ENCODE assay signal across 8 mouse cellular contexts in genomic region chr17:80291148-80291547, GRCm38 (mm10). TPM values are rescaled to one million over a fixed set of nuclear protein-coding genes. Genes with fewer than 3 reads are reported as not detected.
DNase-seq lines count a peak whose midpoint lies in the region; ATAC-seq and TF ChIP-seq lines count a peak whose summit lies in the region.

No protein-coding gene starts in this region.

- H3K27me3 ChIP-seq in forebrain, embryonic 13.5 days: no peaks in the 10 kb centered on the region
- H3K27me3 ChIP-seq in forebrain, embryonic 10.5 days (ENCODE audit: poor library complexity, severe bottlenecking): no peaks in the 10 kb centered on the region
- no peaks in the 10 kb centered on the region for H3K27me3 ChIP-seq in hindbrain, postnatal 0 days (ENCODE audit: insufficient read depth, low read length)
- H3K27me3 ChIP-seq in lung, postnatal 0 days (replicated peaks; ENCODE audit: insufficient read depth, low read length): no peaks in the 10 kb centered on the region
- H3K27me3 ChIP-seq in midbrain, embryonic 16.5 days (ENCODE audit: control insufficient read depth, insufficient read depth, low read depth, low read length): no peaks in the 10 kb centered on the region

- no peak overlapping the region for H3K9ac ChIP-seq in forebrain, embryonic 13.5 days
- no peak overlapping the region for H3K9ac ChIP-seq in hindbrain, postnatal 0 days (replicated peaks; ENCODE audit: low read length)
- H3K9ac ChIP-seq in lung, postnatal 0 days (replicated peaks; ENCODE audit: low read depth): no peak overlapping the region
- H3K9ac ChIP-seq in midbrain, embryonic 16.5 days (ENCODE audit: low read depth, low read length): no peak overlapping the region

- H3K4me2 ChIP-seq in forebrain, embryonic 13.5 days: no peak overlapping the region
- no peak overlapping the region for H3K4me2 ChIP-seq in hindbrain, postnatal 0 days (ENCODE audit: low read depth, low read length)
- H3K4me2 ChIP-seq in lung, postnatal 0 days (replicated peaks; ENCODE audit: low read depth, low read length): no peak overlapping the region
- H3K4me2 ChIP-seq in midbrain, embryonic 16.5 days (ENCODE audit: low read length): no peak overlapping the region

- no peaks in the 10 kb centered on the region for H3K36me3 ChIP-seq in forebrain, embryonic 13.5 days (ENCODE audit: poor library complexity, severe bottlenecking)
- no peaks in the 10 kb centered on the region for H3K36me3 ChIP-seq in forebrain, embryonic 10.5 days (replicated peaks)
- H3K36me3 ChIP-seq in hindbrain, postnatal 0 days (ENCODE audit: insufficient read depth, low read length): no peaks in the 10 kb centered on the region
- H3K36me3 ChIP-seq in lung, postnatal 0 days (ENCODE audit: insufficient read depth, low read length): no peaks in the 10 kb centered on the region
- no peaks in the 10 kb centered on the region for H3K36me3 ChIP-seq in midbrain, embryonic 16.5 days (ENCODE audit: control insufficient read depth, insufficient read depth, low read length)

- peak; percentile 25; the same call in 1 of the 2 replicates for ATAC-seq in forebrain, embryonic 13.5 days
- ATAC-seq in hindbrain, postnatal 0 days: peak; percentile 28; the same call in 1 of the 2 replicates
- ATAC-seq in lung, postnatal 0 days: no peak
- ATAC-seq in midbrain, embryonic 16.5 days: no peak

- no peak for TF ChIP-seq EP300 in lung, postnatal 0 days (IDR thresholded peaks at IDR 0.05)

- TF ChIP-seq CTCF in hindbrain, postnatal 0 days (IDR thresholded peaks at IDR 0.05; ENCODE audit: low read depth): peak; percentile 85
- peak; percentile 81 for TF ChIP-seq CTCF in lung, postnatal 0 days (IDR thresholded peaks at IDR 0.05)

- H3K9me3 ChIP-seq in forebrain, embryonic 13.5 days (replicated peaks): no peaks in the 10 kb centered on the region
- no peaks in the 10 kb centered on the region for H3K9me3 ChIP-seq in forebrain, embryonic 10.5 days
- H3K9me3 ChIP-seq in hindbrain, postnatal 0 days (ENCODE audit: low read length): no peaks in the 10 kb centered on the region
- no peaks in the 10 kb centered on the region for H3K9me3 ChIP-seq in lung, postnatal 0 days (ENCODE audit: low read length)
- no peaks in the 10 kb centered on the region for H3K9me3 ChIP-seq in midbrain, embryonic 16.5 days (replicated peaks; ENCODE audit: control insufficient read depth, low read length, poor library complexity, severe bottlenecking)

- H3K4me1 ChIP-seq in forebrain, embryonic 13.5 days: peaks cover 15% of the 10 kb centered on the region
- peaks cover 16% of the 10 kb centered on the region for H3K4me1 ChIP-seq in forebrain, embryonic 10.5 days
- H3K4me1 ChIP-seq in hindbrain, postnatal 0 days (ENCODE audit: insufficient read depth, low read length): no peaks in the 10 kb centered on the region
- no peaks in the 10 kb centered on the region for H3K4me1 ChIP-seq in lung, postnatal 0 days (ENCODE audit: insufficient read depth, low read depth, low read length)
- H3K4me1 ChIP-seq in midbrain, embryonic 16.5 days (ENCODE audit: control insufficient read depth, insufficient read depth, low read length): peaks cover 11% of the 10 kb centered on the region

- WGBS in forebrain, embryonic 13.5 days: 18% methylated on average over 2 of the region's 2 CpGs
- 25% methylated on average over 2 of the region's 2 CpGs for WGBS in forebrain, embryonic 10.5 days
- WGBS in hindbrain, postnatal 0 days: 22% methylated on average over 2 of the region's 2 CpGs
- WGBS in lung, postnatal 0 days: 5% methylated on average over 2 of the region's 2 CpGs
- WGBS in midbrain, embryonic 16.5 days: 26% methylated on average over 2 of the region's 2 CpGs

- H3K27ac ChIP-seq in forebrain, embryonic 13.5 days: no peak overlapping the region
- no peak overlapping the region for H3K27ac ChIP-seq in forebrain, embryonic 10.5 days
- H3K27ac ChIP-seq in hindbrain, postnatal 0 days: no peak overlapping the region
- H3K27ac ChIP-seq in lung, postnatal 0 days (ENCODE audit: low read length): no peak overlapping the region
- no peak overlapping the region for H3K27ac ChIP-seq in midbrain, embryonic 16.5 days (ENCODE audit: low read length)

- H3K4me3 ChIP-seq in forebrain, embryonic 13.5 days: no peak overlapping the region
- no peak overlapping the region for H3K4me3 ChIP-seq in forebrain, embryonic 10.5 days
- H3K4me3 ChIP-seq in hindbrain, postnatal 0 days (ENCODE audit: low read length): no peak overlapping the region
- H3K4me3 ChIP-seq in lung, postnatal 0 days (ENCODE audit: low read depth, low read length): no peak overlapping the region
- no peak overlapping the region for H3K4me3 ChIP-seq in midbrain, embryonic 16.5 days (ENCODE audit: low read depth, low read length)

- no peak for DNase-seq in forebrain, embryonic 10.5 days (ENCODE audit: extremely low spot score, low spot score)
- peak; percentile 55 for DNase-seq in right cerebral cortex, adult 18-20 months
- no peak for DNase-seq in right cerebral cortex, postnatal 14 days
- DNase-seq in c-Kit-positive CD71-positive TER-119-negative erythroid progenitor cells, embryonic 14.5 days (ENCODE audit: low read depth): peak; percentile 61
- DNase-seq in hindbrain, postnatal 0 days (ENCODE audit: low spot score): peak; percentile 86
- peak; percentile 81 for DNase-seq in lung, postnatal 0 days (ENCODE audit: low spot score)

RNA-seq across cellular contexts. Expression of gene Dhx57, which starts 0.9 kb away (rescaled TPM):
- polyA plus RNA-seq in forebrain, embryonic 13.5 days (2015; fragmentation: Nextera tagmentation; extraction: Ambion mirVana): 28.6 and 32.0 TPM in 2 replicates
- polyA plus RNA-seq in forebrain, embryonic 10.5 days (2016; fragmentation: Nextera tagmentation; extraction: Ambion mirVana): 15.0 and 16.3 TPM in 2 replicates
- total RNA-seq in hindbrain, postnatal 0 days (2014; rRNA removed): 51.2 and 54.3 TPM in 2 replicates
- polyA plus RNA-seq in hindbrain, postnatal 0 days (2015; fragmentation: Nextera tagmentation; extraction: Ambion mirVana): 30.0 and 31.5 TPM in 2 replicates
- 4.2 and 5.7 TPM in 2 replicates for polyA plus RNA-seq in lung, postnatal 0 days (2015; fragmentation: Nextera tagmentation; extraction: Ambion mirVana)
- polyA plus RNA-seq in midbrain, embryonic 16.5 days (2015; fragmentation: Nextera tagmentation; extraction: Ambion mirVana): 57.0 and 59.4 TPM in 2 replicates

RNA-seq across cellular contexts. Expression of gene Morn2, which starts 1.1 kb away (rescaled TPM):
- 49.0 and 51.0 TPM in 2 replicates for polyA plus RNA-seq in forebrain, embryonic 13.5 days (2015; fragmentation: Nextera tagmentation; extraction: Ambion mirVana)
- 31.4 and 35.1 TPM in 2 replicates for polyA plus RNA-seq in forebrain, embryonic 10.5 days (2016; fragmentation: Nextera tagmentation; extraction: Ambion mirVana)
- 13.4 and 17.1 TPM in 2 replicates for total RNA-seq in hindbrain, postnatal 0 days (2014; rRNA removed)
- 54.5 and 56.3 TPM in 2 replicates for polyA plus RNA-seq in hindbrain, postnatal 0 days (2015; fragmentation: Nextera tagmentation; extraction: Ambion mirVana)
- polyA plus RNA-seq in lung, postnatal 0 days (2015; fragmentation: Nextera tagmentation; extraction: Ambion mirVana): 12.5 and 13.2 TPM in 2 replicates
- 48.7 and 48.8 TPM in 2 replicates for polyA plus RNA-seq in midbrain, embryonic 16.5 days (2015; fragmentation: Nextera tagmentation; extraction: Ambion mirVana)

RNA-seq across cellular contexts. Expression of gene Arhgef33, which starts 16.1 kb away (rescaled TPM):
- polyA plus RNA-seq in forebrain, embryonic 13.5 days (2015; fragmentation: Nextera tagmentation; extraction: Ambion mirVana): 0.65 and 0.96 TPM in 2 replicates
- polyA plus RNA-seq in forebrain, embryonic 10.5 days (2016; fragmentation: Nextera tagmentation; extraction: Ambion mirVana): 0.20 and 0.97 TPM in 2 replicates
- 28.4 and 38.2 TPM in 2 replicates for total RNA-seq in hindbrain, postnatal 0 days (2014; rRNA removed)
- polyA plus RNA-seq in hindbrain, postnatal 0 days (2015; fragmentation: Nextera tagmentation; extraction: Ambion mirVana): 9.0 and 11.1 TPM in 2 replicates
- 1.0 and 1.2 TPM in 2 replicates for polyA plus RNA-seq in lung, postnatal 0 days (2015; fragmentation: Nextera tagmentation; extraction: Ambion mirVana)
- 0.92 and 2.2 TPM in 2 replicates for polyA plus RNA-seq in midbrain, embryonic 16.5 days (2015; fragmentation: Nextera tagmentation; extraction: Ambion mirVana)

Comparison
In these comparisons a context has a peak if more than half of its experiments do, and no peak if none do; other contexts are left out.
1. DNase-seq: peak in right cerebral cortex, adult 18-20 months (single experiment), c-Kit-positive CD71-positive TER-119-negative erythroid progenitor cells, embryonic 14.5 days (single experiment), hindbrain, postnatal 0 days (single experiment) and lung, postnatal 0 days (single experiment); none in forebrain, embryonic 10.5 days (single experiment) and right cerebral cortex, postnatal 14 days (single experiment).
2. ATAC-seq: peak in forebrain, embryonic 13.5 days (single experiment) and hindbrain, postnatal 0 days (single experiment); none in lung, postnatal 0 days (single experiment) and midbrain, embryonic 16.5 days (single experiment).